Mouse (Mus musculus) neural tube, embryonic 14.5 days (tissue): ENCODE measurements around the gene Rps28. TPM values are rescaled to one million over a fixed set of nuclear protein-coding genes. Genes with fewer than 3 reads are reported as not detected.

Source experiments
- ATAC-seq: fragments of 200-750 bp; cut with Nextera tagmentation; 2 replicates; pipeline ENCODE4 v1.8.0; 2017; ENCODE audit warnings: low read depth, mild to moderate bottlenecking, moderate TSS enrichment, moderate library complexity
- H3K27ac ChIP-seq: fragments of 300-500 bp; sonication (generic); 2 replicates; pipeline ENCODE4 v1.5.1; 2014; ENCODE audit warnings: low read depth, mild to moderate bottlenecking, control low read depth, low read length, moderate library complexity, mixed read lengths
- H3K27me3 ChIP-seq: fragments of 300-500 bp; sonication (generic); 2 replicates; pipeline ENCODE4 v1.6.1; 2014; ENCODE audit warnings: low read length; ENCODE audit not compliant: control insufficient read depth, insufficient read depth
- H3K36me3 ChIP-seq: fragments of 300-500 bp; sonication (generic); 2 replicates; pipeline ENCODE4 v1.6.1; 2014; ENCODE audit warnings: low read length, mixed read lengths; ENCODE audit not compliant: control insufficient read depth, insufficient read depth
- H3K4me1 ChIP-seq: fragments of 300-500 bp; sonication (generic); 2 replicates; pipeline ENCODE4 v1.6.1; 2014; ENCODE audit warnings: low read length; ENCODE audit not compliant: control insufficient read depth, insufficient read depth
- H3K4me2 ChIP-seq: fragments of 300-500 bp; sonication (generic); 2 replicates; pipeline ENCODE4 v1.6.1; 2014; ENCODE audit warnings: mild to moderate bottlenecking, low read depth, low read length, control low read depth
- H3K4me3 ChIP-seq: fragments of 300-500 bp; sonication (generic); 2 replicates; pipeline ENCODE4 v1.5.1; 2014; ENCODE audit warnings: low read depth, low read length, control low read depth, mixed read lengths
- H3K9ac ChIP-seq: fragments of 300-500 bp; sonication (generic); replicated peaks from 2 replicates; pipeline ENCODE4 v1.6.1; 2014; ENCODE audit warnings: low read depth, mild to moderate bottlenecking, control low read depth, low read length, mixed read lengths
- H3K9me3 ChIP-seq: fragments of 300-500 bp; sonication (generic); 2 replicates; pipeline ENCODE4 v1.6.1; 2016; ENCODE audit warnings: low read length; ENCODE audit not compliant: control insufficient read depth
- WGBS: fragments of 180-500 bp; shearing (Covaris S2); extraction: QIAGEN DNeasy Blood & Tissue Kit; methylation state at CpG from one replicate; pipeline ENCODE4 v1.1.7; 2014; 5-methylcytosine and 5-hydroxymethylcytosine counted together
- polyA plus RNA-seq: library from polyadenylated mRNA; unstranded; fragments of >200 nt; fragmentation: Nextera tagmentation; extraction: Ambion mirVana; gene quantifications from 2 replicates; pipeline ENCODE4 v1.2.1, GENCODE M21; 2014

Rps28 gene
- polyA plus RNA-seq, 1 experiment from 2014 or later, result 584 TPM

DNA sequence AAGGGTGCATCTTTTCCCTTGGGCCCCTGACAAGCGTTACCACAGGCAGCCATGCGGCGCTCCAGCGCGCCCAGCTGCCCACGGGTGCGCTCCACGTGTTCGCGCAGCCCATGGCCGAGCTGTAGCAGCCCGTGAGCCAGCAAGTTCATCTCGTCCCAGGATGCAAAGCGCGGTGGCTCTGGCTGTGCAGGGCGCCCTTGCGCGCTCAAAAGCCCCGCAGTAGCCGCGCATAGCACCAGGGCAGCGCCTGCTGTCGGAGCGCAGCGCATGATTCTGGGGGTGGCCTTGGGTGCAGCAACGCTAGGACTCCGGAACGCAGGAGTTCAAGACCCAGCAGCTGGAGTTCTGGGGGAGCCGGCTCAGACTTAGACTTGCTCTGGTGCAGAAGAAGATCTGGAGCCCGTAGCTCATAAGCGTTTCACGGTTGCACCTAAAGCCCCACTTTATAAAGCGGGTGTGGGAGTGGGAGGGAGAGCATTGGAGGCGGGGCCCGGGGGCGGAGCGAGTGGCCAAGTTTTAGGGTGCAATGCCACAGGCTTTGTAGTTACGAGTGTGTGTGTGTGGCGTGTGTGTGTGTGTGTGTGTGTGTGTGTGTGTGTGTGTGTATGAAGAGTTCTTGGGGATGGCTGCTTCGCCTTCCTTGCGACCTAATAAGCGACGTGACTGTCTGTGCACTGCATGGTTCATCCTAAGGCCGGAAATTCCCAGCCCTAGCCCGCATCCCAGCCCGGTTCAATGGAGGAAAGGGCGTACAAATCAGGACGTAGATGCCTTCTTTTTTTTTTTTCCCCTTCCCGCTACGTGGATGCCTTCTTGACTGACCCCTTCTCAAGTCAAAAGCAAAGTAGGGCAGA is 43.0 kb downstream of the Rps28 start, which contains the start of gene Angptl4:
Angptl4 (minus strand) TSS at position 707 of the 854 bp plus-strand sequence.
- H3K4me1 ChIP-seq, result no peaks in the 10 kb centered on the region
- WGBS, result under 1% methylated on average over 50 of the region's 50 CpGs
- peak within 1 kb of the TSS; percentile 49 for H3K9ac ChIP-seq
- peak within 1 kb of the TSS; percentile 37 for H3K4me3 ChIP-seq
- peak; percentile 85 for ATAC-seq
- peak within 1 kb of the TSS; percentile 29; the same call in 1 of the 2 replicates for H3K27ac ChIP-seq
- H3K4me2 ChIP-seq, result peak within 1 kb of the TSS; percentile 68
- no peaks in the 10 kb centered on the region for H3K27me3 ChIP-seq
- H3K9me3 ChIP-seq, result no peaks in the 10 kb centered on the region
- H3K36me3 ChIP-seq, result no peaks in the 10 kb centered on the region

DNA sequence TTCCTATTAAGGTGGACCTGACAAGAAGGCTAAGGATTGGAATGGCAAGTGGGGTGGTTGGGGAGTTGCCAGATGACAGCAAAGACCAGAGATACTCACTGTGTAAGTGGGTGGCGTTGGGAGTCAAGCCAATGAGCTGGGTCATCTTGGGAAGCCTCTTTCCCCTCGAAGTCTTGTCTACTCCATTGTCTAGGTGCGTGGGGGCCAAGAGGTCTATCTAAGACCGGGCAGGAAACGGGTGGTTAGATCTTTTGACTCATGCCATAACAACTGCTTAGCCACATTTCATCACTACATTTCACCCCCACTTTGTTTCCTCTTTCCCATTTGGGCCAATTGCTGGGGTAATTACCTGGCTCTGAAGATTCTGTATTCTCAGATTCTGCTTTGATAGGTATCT is 43.9 kb downstream of the Rps28 start:
- no peak overlapping the region for H3K9ac ChIP-seq
- H3K4me2 ChIP-seq, result peak overlapping the region; percentile 68
- peak overlapping the region; percentile 37; the same call in 1 of the 2 replicates for H3K4me3 ChIP-seq
- ATAC-seq, result no peak
- H3K27ac ChIP-seq, result peak overlapping the region; percentile 29; the same call in 1 of the 2 replicates
- 95% methylated on average over 5 of the region's 5 CpGs for WGBS
- no peaks in the 10 kb centered on the region for H3K9me3 ChIP-seq
- H3K36me3 ChIP-seq, result no peaks in the 10 kb centered on the region
- no peaks in the 10 kb centered on the region for H3K4me1 ChIP-seq
- no peaks in the 10 kb centered on the region for H3K27me3 ChIP-seq

DNA sequence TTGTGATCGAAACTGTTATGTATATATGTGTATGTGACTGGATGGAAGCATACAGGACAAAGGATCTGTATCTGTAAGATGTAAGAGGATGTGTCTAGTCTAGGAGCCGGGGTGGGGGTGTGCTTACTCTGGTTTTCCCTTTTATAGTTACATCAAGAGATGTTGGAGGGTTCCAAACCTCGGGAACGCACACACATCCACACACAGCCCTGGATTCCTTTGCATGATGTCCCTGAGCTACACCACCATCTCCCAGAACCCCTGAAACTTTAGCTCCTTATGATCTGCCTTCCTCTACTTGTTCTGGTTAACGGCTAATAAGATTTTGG is 44.4 kb downstream of the Rps28 start:
- ATAC-seq, result no peak
- H3K4me2 ChIP-seq, result peak overlapping the region; percentile 32; the same call in 1 of the 2 replicates
- whole genome bisulfite sequencing, result 91% methylated on average over 5 of the region's 5 CpGs
- H3K4me1 ChIP-seq, result no peaks in the 10 kb centered on the region
- H3K27ac ChIP-seq, result peak overlapping the region; percentile 62; the same call in 1 of the 2 replicates
- H3K9ac ChIP-seq, result no peak overlapping the region
- no peaks in the 10 kb centered on the region for H3K27me3 ChIP-seq
- peak overlapping the region; percentile 37; the same call in 1 of the 2 replicates for H3K4me3 ChIP-seq
- H3K36me3 ChIP-seq, result no peaks in the 10 kb centered on the region
- H3K9me3 ChIP-seq, result no peaks in the 10 kb centered on the region

DNA sequence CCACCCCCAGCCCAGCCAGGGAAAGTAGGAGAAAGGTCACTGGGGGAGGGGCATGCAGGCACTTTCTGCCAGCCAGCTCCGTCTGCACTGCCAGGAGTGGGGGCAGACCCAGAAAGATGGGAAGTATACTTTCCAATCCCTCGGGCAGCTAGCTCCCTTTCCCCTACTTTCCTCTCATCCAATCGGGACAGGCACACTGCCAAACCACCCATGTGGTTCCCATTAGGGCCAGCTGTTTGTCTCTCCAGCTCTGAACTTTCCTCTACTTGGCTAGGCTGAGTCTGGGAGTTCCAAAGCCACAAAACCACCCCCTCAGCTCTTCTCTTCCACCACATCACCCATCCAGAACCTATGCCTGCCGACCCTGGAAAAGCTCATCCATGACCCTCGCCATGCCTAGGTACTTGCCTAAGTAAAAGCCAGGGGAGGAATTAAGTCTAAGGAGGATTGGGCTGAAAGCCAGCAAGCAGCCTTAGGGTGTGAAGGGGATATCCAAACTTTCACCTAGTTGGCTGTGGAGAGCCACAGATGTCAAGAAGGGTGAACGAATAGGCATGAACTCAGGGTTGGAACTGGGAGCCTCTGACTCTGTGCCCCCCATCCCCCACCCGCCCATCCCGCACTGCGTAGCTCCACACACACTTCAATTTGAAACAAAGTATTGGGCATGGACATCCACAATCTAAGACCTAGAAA is 44.9 kb downstream of the Rps28 start:
- no peaks in the 10 kb centered on the region for H3K4me1 ChIP-seq
- WGBS, result 54% methylated on average over 9 of the region's 9 CpGs
- H3K36me3 ChIP-seq, result no peaks in the 10 kb centered on the region
- peak overlapping the region; percentile 62; the same call in 1 of the 2 replicates for H3K27ac ChIP-seq
- H3K9me3 ChIP-seq, result no peaks in the 10 kb centered on the region
- no peaks in the 10 kb centered on the region for H3K27me3 ChIP-seq
- peak overlapping the region; percentile 32; the same call in 1 of the 2 replicates for H3K4me2 ChIP-seq
- no peak overlapping the region; the same call in 1 of the 2 replicates for H3K4me3 ChIP-seq
- H3K9ac ChIP-seq, result no peak overlapping the region
- ATAC-seq, result peak; percentile 80; the same call in 1 of the 2 replicates

DNA sequence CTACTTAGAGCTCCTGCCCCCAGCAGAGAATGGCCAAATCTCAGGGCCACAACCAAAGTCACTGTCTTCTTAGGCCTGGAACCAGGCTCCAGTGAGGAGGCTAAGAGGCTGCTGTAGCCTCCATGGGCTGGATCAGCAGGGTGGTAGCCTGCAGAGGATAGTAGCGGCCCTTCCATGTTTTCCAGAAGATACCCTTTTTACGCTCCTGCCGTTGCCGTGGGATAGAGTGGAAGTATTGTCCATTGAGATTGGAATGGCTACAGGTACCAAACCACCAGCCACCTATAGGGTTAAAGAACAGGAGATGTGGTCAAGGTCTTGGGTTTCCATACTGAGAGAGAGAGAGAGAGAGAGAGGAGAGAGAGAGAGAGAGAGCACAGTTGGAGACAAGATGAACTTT is 49.1 kb downstream of the Rps28 start:
- H3K4me1 ChIP-seq, result no peaks in the 10 kb centered on the region
- no peaks in the 10 kb centered on the region for H3K9me3 ChIP-seq
- 96% methylated on average over 4 of the region's 4 CpGs for WGBS
- ATAC-seq, result no peak
- no peak overlapping the region for H3K27ac ChIP-seq
- no peak overlapping the region for H3K9ac ChIP-seq
- no peak overlapping the region for H3K4me3 ChIP-seq
- no peaks in the 10 kb centered on the region for H3K36me3 ChIP-seq
- no peaks in the 10 kb centered on the region for H3K27me3 ChIP-seq
- no peak overlapping the region for H3K4me2 ChIP-seq

DNA sequence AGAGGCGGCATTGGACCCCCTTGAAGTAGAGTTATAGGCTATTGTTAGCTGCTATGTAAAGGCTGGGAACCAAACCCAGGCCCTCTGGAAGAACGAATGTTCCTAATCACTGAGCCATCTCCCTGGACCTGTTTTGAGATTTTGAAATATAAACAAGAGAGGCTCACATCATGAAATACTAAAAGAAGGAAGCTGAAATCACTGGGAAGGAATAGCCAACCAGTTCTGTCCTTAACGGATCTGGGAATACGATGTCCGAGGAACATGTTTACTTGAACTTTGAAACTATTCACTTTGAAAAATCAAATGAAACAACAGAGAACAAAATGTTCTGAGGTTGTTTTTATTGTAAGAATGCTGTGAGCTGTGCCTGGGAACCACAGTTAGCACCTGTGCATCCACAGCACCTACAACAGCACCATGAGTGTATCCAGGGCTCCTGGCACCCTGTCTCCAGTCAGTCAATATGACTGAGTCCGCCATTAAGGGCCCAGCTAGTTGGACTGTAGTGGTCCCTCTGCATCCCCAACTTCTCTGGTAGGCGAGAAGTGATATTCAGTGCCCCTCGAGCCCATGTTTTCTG is 49.7 kb downstream of the Rps28 start:
- ATAC-seq, result no peak
- H3K9ac ChIP-seq, result no peak overlapping the region
- no peak overlapping the region for H3K4me2 ChIP-seq
- no peak overlapping the region for H3K4me3 ChIP-seq
- H3K36me3 ChIP-seq, result no peaks in the 10 kb centered on the region
- H3K4me1 ChIP-seq, result no peaks in the 10 kb centered on the region
- H3K27me3 ChIP-seq, result no peaks in the 10 kb centered on the region
- no peaks in the 10 kb centered on the region for H3K9me3 ChIP-seq
- 96% methylated on average over 8 of the region's 8 CpGs for WGBS
- H3K27ac ChIP-seq, result no peak overlapping the region

DNA sequence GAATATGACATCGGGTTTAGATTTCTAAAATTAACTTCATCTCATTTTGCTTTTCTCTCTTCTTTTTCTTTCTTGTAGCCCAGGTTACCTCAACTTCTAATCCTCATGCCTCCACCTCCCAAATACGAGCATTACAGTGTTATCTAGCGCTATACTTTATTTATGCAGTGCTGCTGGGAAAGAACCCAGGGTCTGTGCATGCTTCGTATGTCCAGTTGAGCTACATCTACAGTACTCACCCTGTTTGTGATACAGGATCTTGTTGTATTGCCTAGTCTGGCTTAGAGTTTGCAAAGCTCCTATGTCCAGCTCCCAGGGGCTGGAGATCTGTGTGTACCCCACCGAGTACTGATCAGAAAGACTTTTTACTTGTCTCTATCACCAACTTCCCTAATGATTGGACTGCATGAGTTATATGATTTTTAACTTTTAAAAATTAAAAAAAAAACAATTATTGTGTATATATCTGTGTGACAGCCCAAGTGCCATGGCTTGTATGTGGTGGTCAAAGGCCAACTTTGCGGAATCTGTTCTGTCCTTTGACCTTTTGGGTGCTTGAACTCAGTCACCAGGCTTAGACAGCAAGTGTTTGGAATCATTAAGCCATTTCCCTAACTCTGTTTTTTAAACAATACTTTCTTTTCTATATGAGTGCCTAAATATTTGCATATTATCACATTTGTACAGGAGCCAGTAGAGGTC is 50.3 kb downstream of the Rps28 start:
- Histone ChIP-seq H3K4me2 (no peak overlapping the region), H3K4me3 (no peak overlapping the region), H3K9me3 (no peaks in the 10 kb centered on the region), H3K27ac (no peak overlapping the region), H3K4me1 (no peaks in the 10 kb centered on the region), H3K36me3 (no peaks in the 10 kb centered on the region), H3K9ac (no peak overlapping the region), H3K27me3 (no peaks in the 10 kb centered on the region)
- ATAC-seq, result no peak
- 95% methylated on average over 6 of the region's 6 CpGs for WGBS

DNA sequence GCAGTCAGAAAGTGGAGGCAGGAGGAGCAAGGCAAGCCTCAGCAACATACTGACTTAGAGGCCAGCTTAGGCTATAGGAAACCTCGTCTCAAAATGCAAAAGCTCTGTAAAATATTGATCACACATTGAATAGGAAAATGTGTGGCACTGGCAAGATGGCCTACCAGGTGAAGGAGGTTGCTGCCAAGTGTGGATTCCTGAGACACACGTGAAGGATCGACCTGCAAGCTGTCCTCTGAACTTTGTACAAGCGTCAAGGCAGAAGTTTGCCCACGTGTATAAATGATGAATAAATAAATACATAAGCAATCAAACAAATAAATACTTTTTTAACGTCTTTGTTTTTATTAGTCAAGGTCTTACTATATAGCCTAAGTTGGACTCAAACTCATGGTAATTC is 50.9 kb downstream of the Rps28 start:
- H3K4me2 ChIP-seq, result no peak overlapping the region
- H3K36me3 ChIP-seq, result no peaks in the 10 kb centered on the region
- 82% methylated on average over 6 of the region's 6 CpGs for WGBS
- H3K4me1 ChIP-seq, result no peaks in the 10 kb centered on the region
- no peak overlapping the region for H3K27ac ChIP-seq
- no peak for ATAC-seq
- no peaks in the 10 kb centered on the region for H3K9me3 ChIP-seq
- no peak overlapping the region for H3K4me3 ChIP-seq
- H3K9ac ChIP-seq, result no peak overlapping the region
- no peaks in the 10 kb centered on the region for H3K27me3 ChIP-seq
